Mouse (Mus musculus) liver, adult 2 months (tissue): ENCODE measurements around the gene Icos.

Source experiments
- CTCF ChIP-seq: fragments of 200-500 bp; IDR thresholded peaks from 2 replicates; pipeline ENCODE4 v1.5.1; 2011; ENCODE audit warnings: low read depth, low read length, control low read depth
- POLR2A ChIP-seq: fragments of 200-500 bp; IDR thresholded peaks from 2 replicates; pipeline ENCODE4 v1.6.1; 2011; ENCODE audit warnings: low read length, control low read depth; ENCODE audit not compliant: insufficient read depth; ENCODE audit errors: extremely low read depth

GRCm38 (mm10) chr1:60974221-60974620, 3.5 kb upstream of the Icos start:
- TF ChIP-seq POLR2A (no peak), CTCF (no peak)
